ENCODE assay signal across 8 mouse cellular contexts in the genomic region with DNA sequence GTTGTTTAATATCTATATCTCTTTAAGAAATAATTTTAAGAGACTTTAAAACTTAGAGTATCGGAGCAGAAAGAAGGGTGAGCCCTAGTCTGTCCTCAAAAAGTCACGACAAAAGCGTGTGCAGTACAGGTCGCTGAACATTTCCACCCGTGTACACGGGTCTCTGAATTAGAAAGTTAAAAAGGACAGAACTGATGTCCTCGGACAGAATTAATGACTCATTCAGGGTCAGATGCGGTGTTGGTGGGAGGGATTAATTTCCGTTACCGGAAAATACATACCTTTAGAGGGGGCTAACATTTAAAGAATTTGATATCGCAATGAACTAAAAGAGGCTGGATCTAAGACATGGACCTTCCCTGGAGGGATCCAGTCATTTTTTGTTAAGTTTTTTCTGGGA.
DNase-seq lines count a peak whose midpoint lies in the region; ATAC-seq and TF ChIP-seq lines count a peak whose summit lies in the region.

No protein-coding gene starts in this region.

- TF ChIP-seq CTCF in lung, postnatal 0 days (IDR thresholded peaks at IDR 0.05): no peak

- peak; percentile 52 for DNase-seq in lung, postnatal 0 days (ENCODE audit: low spot score)
- DNase-seq in lung, postnatal 4 days: no peak
- no peak for DNase-seq in forebrain, embryonic 11.5 days (ENCODE audit: low spot score)
- DNase-seq in limb, embryonic 11.5 days (ENCODE audit: low spot score): no peak
- DNase-seq in urinary bladder, postnatal 14 days (ENCODE audit: low spot score): no peak
- DNase-seq in spleen, postnatal 4 days (ENCODE audit: low spot score in 2 of 2): no peak

- no peaks in the 10 kb centered on the region for H3K9me3 ChIP-seq in lung, postnatal 0 days (ENCODE audit: low read length)
- H3K9me3 ChIP-seq in forebrain, embryonic 11.5 days (ENCODE audit: control insufficient read depth, low read length): no peaks in the 10 kb centered on the region
- H3K9me3 ChIP-seq in limb, embryonic 11.5 days (ENCODE audit: control insufficient read depth, low read length): no peaks in the 10 kb centered on the region
- no peaks in the 10 kb centered on the region for H3K9me3 ChIP-seq in stomach, embryonic 14.5 days (ENCODE audit: control insufficient read depth, low read depth, low read length)

- TF ChIP-seq EP300 in lung, postnatal 0 days (IDR thresholded peaks at IDR 0.05): no peak

- H3K4me1 ChIP-seq in lung, postnatal 0 days (ENCODE audit: insufficient read depth, low read depth, low read length): peaks cover 4% of the 10 kb centered on the region; the same call in 1 of the 2 replicates
- H3K4me1 ChIP-seq in forebrain, embryonic 11.5 days (replicated peaks; ENCODE audit: control insufficient read depth, insufficient read depth, low read length): peaks cover 4% of the 10 kb centered on the region; the same call in 1 of the 2 replicates
- peaks cover 5% of the 10 kb centered on the region for H3K4me1 ChIP-seq in limb, embryonic 11.5 days (ENCODE audit: control insufficient read depth, insufficient read depth, low read length)
- peaks cover 17% of the 10 kb centered on the region for H3K4me1 ChIP-seq in stomach, embryonic 14.5 days (ENCODE audit: control insufficient read depth, insufficient read depth, low read length)

- peak overlapping the region; percentile 99 for H3K27ac ChIP-seq in lung, postnatal 0 days (ENCODE audit: low read length)
- no peak overlapping the region for H3K27ac ChIP-seq in forebrain, embryonic 11.5 days (ENCODE audit: low read depth, low read length)
- H3K27ac ChIP-seq in limb, embryonic 11.5 days (replicated peaks; ENCODE audit: low read depth, low read length): no peak overlapping the region
- H3K27ac ChIP-seq in stomach, embryonic 14.5 days (ENCODE audit: low read length): no peak overlapping the region

- H3K4me2 ChIP-seq in lung, postnatal 0 days (replicated peaks; ENCODE audit: low read depth, low read length): peak overlapping the region; percentile 86
- peak overlapping the region; percentile 55 for H3K4me2 ChIP-seq in forebrain, embryonic 11.5 days (ENCODE audit: low read depth, low read length, severe bottlenecking)
- peak overlapping the region; percentile 90 for H3K4me2 ChIP-seq in limb, embryonic 11.5 days (ENCODE audit: low read depth, severe bottlenecking)
- H3K4me2 ChIP-seq in stomach, embryonic 14.5 days (replicated peaks; ENCODE audit: low read depth, low read length): peak overlapping the region; percentile 82

- peak overlapping the region; percentile 80 for H3K9ac ChIP-seq in lung, postnatal 0 days (replicated peaks; ENCODE audit: low read depth)
- H3K9ac ChIP-seq in forebrain, embryonic 11.5 days (ENCODE audit: low read length): peak overlapping the region; percentile 77; the same call in 1 of the 2 replicates
- peak overlapping the region; percentile 23; the same call in 1 of the 2 replicates for H3K9ac ChIP-seq in limb, embryonic 11.5 days (ENCODE audit: low read length)
- H3K9ac ChIP-seq in stomach, embryonic 14.5 days (replicated peaks; ENCODE audit: low read depth, low read length): peak overlapping the region; percentile 87

- WGBS in lung, postnatal 0 days: 4% methylated on average over 11 of the region's 11 CpGs
- 13% methylated on average over 11 of the region's 11 CpGs for WGBS in forebrain, embryonic 11.5 days
- WGBS in limb, embryonic 11.5 days: 15% methylated on average over 11 of the region's 11 CpGs
- 8% methylated on average over 11 of the region's 11 CpGs for WGBS in stomach, embryonic 14.5 days

- ATAC-seq in lung, postnatal 0 days: no peak
- no peak for ATAC-seq in forebrain, embryonic 11.5 days (replicated peaks; ENCODE audit: low FRiP score)
- ATAC-seq in limb, embryonic 11.5 days (ENCODE audit: insufficient number of reproducible peaks, low FRiP score, low TSS enrichment, low read depth): no peak
- ATAC-seq in stomach, embryonic 14.5 days (ENCODE audit: insufficient number of reproducible peaks, insufficient read depth, low FRiP score, low read depth): no peak
- no peak for ATAC-seq in granulocyte monocyte progenitor cell, adult 5-6 weeks (replicated peaks; ENCODE audit: poor library complexity, severe bottlenecking)

- H3K36me3 ChIP-seq in lung, postnatal 0 days (ENCODE audit: insufficient read depth, low read length): no peaks in the 10 kb centered on the region
- H3K36me3 ChIP-seq in forebrain, embryonic 11.5 days (ENCODE audit: control insufficient read depth, insufficient read depth, low read length): no peaks in the 10 kb centered on the region
- H3K36me3 ChIP-seq in limb, embryonic 11.5 days (ENCODE audit: control insufficient read depth, insufficient read depth, low read length): no peaks in the 10 kb centered on the region
- no peaks in the 10 kb centered on the region for H3K36me3 ChIP-seq in stomach, embryonic 14.5 days (ENCODE audit: control insufficient read depth, insufficient read depth, low read length)

- no peaks in the 10 kb centered on the region for H3K27me3 ChIP-seq in lung, postnatal 0 days (replicated peaks; ENCODE audit: insufficient read depth, low read length)
- H3K27me3 ChIP-seq in forebrain, embryonic 11.5 days (ENCODE audit: control insufficient read depth, insufficient read depth, low read length): no peaks in the 10 kb centered on the region
- H3K27me3 ChIP-seq in limb, embryonic 11.5 days (ENCODE audit: control insufficient read depth, insufficient read depth, low read length): peaks cover 6% of the 10 kb centered on the region; the same call in 1 of the 2 replicates
- no peaks in the 10 kb centered on the region for H3K27me3 ChIP-seq in stomach, embryonic 14.5 days (ENCODE audit: control insufficient read depth, insufficient read depth, low read length)

- peak overlapping the region; percentile 67 for H3K4me3 ChIP-seq in lung, postnatal 0 days (ENCODE audit: low read depth, low read length)
- H3K4me3 ChIP-seq in forebrain, embryonic 11.5 days (ENCODE audit: low read depth, low read length): peak overlapping the region; percentile 98
- peak overlapping the region; percentile 87 for H3K4me3 ChIP-seq in limb, embryonic 11.5 days (ENCODE audit: low read depth, low read length)
- peak overlapping the region; percentile 92 for H3K4me3 ChIP-seq in stomach, embryonic 14.5 days (ENCODE audit: low read depth, low read length)

Comparison
In these comparisons a context has a peak if more than half of its experiments do, and no peak if none do; other contexts are left out.
1. H3K9ac ChIP-seq: peak in every context shown above with its lines; median percentile 87 in stomach, embryonic 14.5 days; 80 in lung, postnatal 0 days; 77 in forebrain, embryonic 11.5 days; 23 in limb, embryonic 11.5 days.